In the genomic region with DNA sequence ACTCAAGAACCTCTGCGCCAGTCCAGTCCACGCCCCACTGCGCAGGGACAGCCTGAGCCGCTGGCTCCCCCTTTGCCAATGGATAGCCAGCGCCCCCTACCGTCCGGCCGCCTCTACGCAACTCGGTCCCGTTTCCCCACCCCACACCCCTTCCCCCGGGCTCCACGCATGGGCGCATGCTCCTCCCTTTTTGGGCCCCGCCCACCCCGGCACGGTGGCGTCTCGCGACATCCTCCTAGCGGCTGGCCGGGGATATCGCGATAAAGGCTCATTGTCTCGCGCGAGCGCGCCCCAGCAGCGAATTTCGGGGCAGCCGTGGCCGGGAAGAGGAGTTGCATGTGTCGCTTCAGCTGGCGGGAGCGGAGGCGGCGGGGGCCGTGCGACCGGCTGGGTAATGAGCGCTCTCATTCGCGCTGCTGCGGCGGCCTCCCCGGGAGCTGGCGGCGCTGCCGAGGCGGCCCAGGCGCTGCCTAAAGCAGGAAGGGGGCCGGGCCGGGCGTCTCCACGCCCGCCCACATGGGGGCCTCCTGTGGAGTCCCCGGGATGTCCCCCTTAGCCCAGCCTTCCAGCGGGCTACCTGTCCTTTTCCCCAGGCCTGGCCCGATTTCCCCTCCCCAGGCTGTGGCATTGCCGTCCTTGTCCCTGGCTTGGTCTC, we compare ENCODE assay signal across 8 mouse cellular contexts. TPM values are rescaled to one million over a fixed set of nuclear protein-coding genes. Genes with fewer than 3 reads are reported as not detected.
A peak's percentile ranks its signal among the peaks of the same experiment; 100 is the strongest.
DNase-seq lines count a peak whose midpoint lies in the region; ATAC-seq and TF ChIP-seq lines count a peak whose summit lies in the region.

Gene Denr (plus strand): TSS at position 200 of the 655 bp plus-strand sequence.

- peak within 1 kb of the TSS; percentile 98 for H3K4me2 ChIP-seq in hindbrain, postnatal 0 days (ENCODE audit: low read depth, low read length)

- ATAC-seq in hindbrain, postnatal 0 days, result peak; percentile 97
- peak; percentile 98 for ATAC-seq in megakaryocyte, adult 5-6 weeks (ENCODE audit: poor library complexity, severe bottlenecking)

- peak; percentile 99 for TF ChIP-seq CTCF in hindbrain, postnatal 0 days (IDR thresholded peaks at IDR 0.05; ENCODE audit: low read depth)
- TF ChIP-seq CTCF in left cerebral cortex, adult 2 months (IDR thresholded peaks at IDR 0.05), result peak; percentile 97

- H3K36me3 ChIP-seq in hindbrain, postnatal 0 days (ENCODE audit: insufficient read depth, low read length), result peaks cover 13% of the 10 kb centered on the region

- peak within 1 kb of the TSS; percentile 85 for H3K27ac ChIP-seq in hindbrain, postnatal 0 days
- H3K27ac ChIP-seq in left cerebral cortex, adult 2 months, result peak within 1 kb of the TSS; percentile 92

- H3K27me3 ChIP-seq in hindbrain, postnatal 0 days (ENCODE audit: insufficient read depth, low read length), result no peaks in the 10 kb centered on the region

- H3K9ac ChIP-seq in hindbrain, postnatal 0 days (replicated peaks; ENCODE audit: low read length), result peak within 1 kb of the TSS; percentile 85

- peak; percentile 99 for DNase-seq in T-cell, adult 2 months (ENCODE audit: low spot score)
- peak; percentile 99 to 100 for DNase-seq in cerebellum, postnatal 36 days
- peak; percentile 99 for DNase-seq in gastrocnemius, adult 18-20 months (ENCODE audit: low spot score)
- peak; percentile 100 for DNase-seq in hindbrain, postnatal 0 days (ENCODE audit: low spot score)
- peak; percentile 99 to 100 for DNase-seq in left cerebral cortex, adult 2 months (ENCODE audit: extremely low spot score in 1 of 2, low spot score in 2 of 2)
- peak; percentile 97 to 99 for DNase-seq in right cerebral cortex, adult 2 months (ENCODE audit: low spot score in 2 of 2)
- DNase-seq in urinary bladder, postnatal 14 days (ENCODE audit: low spot score), result peak; percentile 100

- peak within 1 kb of the TSS; percentile 63 for H3K4me3 ChIP-seq in hindbrain, postnatal 0 days (ENCODE audit: low read length)
- peak within 1 kb of the TSS; percentile 52 for H3K4me3 ChIP-seq in left cerebral cortex, adult 2 months

- intact Hi-C loops in left cerebral cortex, adult 2 months (cut with DNase I), result loop anchor here (1.0 to 2.0 kb wide), 4 partner anchors 80 to 280 kb away; partner anchors contain the start of genes Kntc1, Rsrc2 and Zcchc8

- H3K4me1 ChIP-seq in hindbrain, postnatal 0 days (ENCODE audit: insufficient read depth, low read length), result peaks cover 3% of the 10 kb centered on the region; the same call in 1 of the 2 replicates

- H3K9me3 ChIP-seq in hindbrain, postnatal 0 days (ENCODE audit: low read length), result no peaks in the 10 kb centered on the region

- under 1% methylated on average over 57 of the region's 61 CpGs for WGBS in hindbrain, postnatal 0 days

RNA-seq across cellular contexts. Expression of gene Denr, which starts in this region (rescaled TPM):
- total RNA-seq in gastrocnemius, adult 18-20 months (2021), result 10 to 100 TPM; 48.6 to 59.9 TPM
- total RNA-seq in hindbrain, postnatal 0 days (2014; rRNA removed), result 12.7 and 16.7 TPM in 2 replicates
- 123 and 136 TPM in 2 replicates for polyA plus RNA-seq in hindbrain, postnatal 0 days (2015; fragmentation: Nextera tagmentation; extraction: Ambion mirVana)
- 10 to 100 TPM; 66.0 to 68.7 TPM for total RNA-seq in left cerebral cortex, adult 2 months (2021)
- 44.6 and 55.2 TPM in 2 replicates for total RNA-seq in megakaryocyte, adult 5-6 weeks (2015)
- total RNA-seq in megakaryocyte, adult 5-6 weeks (2017), result 32.4 and 34.3 TPM in 2 replicates

Comparison
In these comparisons a context has a peak if more than half of its experiments do, and no peak if none do; other contexts are left out.
1. Peak in every context shown above with its lines: DNase-seq, ATAC-seq, H3K4me3 ChIP-seq and H3K27ac ChIP-seq.